Mouse (Mus musculus) retina, embryonic 14.5 days (tissue): ENCODE measurements around the gene Gngt1.
A peak's percentile ranks its signal among the peaks of the same experiment; 100 is the strongest.

Experiments
- DNase-seq: peaks from one replicate; pipeline ENCODE4 v3.0.0-alpha.2; 2015; ENCODE audit warnings: low spot score

Gngt1 gene

GRCm38 (mm10) chr6:3993492-3993891, at the start of gene Gngt1:
Gene Gngt1, plus strand, starts transcription at chr6:3993792.
- no peak for DNase-seq

- DNase-seq = no peak
Observed at GRCm38 (mm10) chr6:3954969-3955368, 38.6 kb upstream of the Gngt1 start.

GRCm38 (mm10) chr6:3967676-3968626, 25.6 kb upstream of the Gngt1 start:
- DNase-seq = no peak

- DNase-seq = no peak
Observed at GRCm38 (mm10) chr6:3973679-3974078, 19.9 kb upstream of the Gngt1 start.

- DNase-seq = no peak
Observed at GRCm38 (mm10) chr6:3982661-3983284, 10.8 kb upstream of the Gngt1 start.

GRCm38 (mm10) chr6:3988750-3989149, 4.8 kb upstream of the Gngt1 start, which contains the start of gene Tfpi2:
Gene Tfpi2, minus strand, starts transcription at chr6:3988919.
- no peak for DNase-seq

GRCm38 (mm10) chr6:3998089-3998488, 4.5 kb downstream of the Gngt1 start:
- DNase-seq = no peak

GRCm38 (mm10) chr6:3999296-3999695, 5.7 kb downstream of the Gngt1 start:
- DNase-seq = no peak

GRCm38 (mm10) chr6:4000716-4001115, 7.1 kb downstream of the Gngt1 start:
- DNase-seq = no peak

GRCm38 (mm10) chr6:4003445-4003844, 9.9 kb downstream of the Gngt1 start:
- no peak for DNase-seq

GRCm38 (mm10) chr6:4003890-4004306, 10.3 kb downstream of the Gngt1 start, which contains the start of gene Gng11:
Gene Gng11, plus strand, starts transcription at chr6:4003904.
- DNase-seq = peak; percentile 55

GRCm38 (mm10) chr6:4004808-4005207, 11.2 kb downstream of the Gngt1 start:
- no peak for DNase-seq

GRCm38 (mm10) chr6:4008501-4009040, 15.0 kb downstream of the Gngt1 start:
- DNase-seq = no peak

GRCm38 (mm10) chr6:4009548-4009947, 16.0 kb downstream of the Gngt1 start:
- DNase-seq = no peak

GRCm38 (mm10) chr6:4022645-4023044, 29.1 kb downstream of the Gngt1 start:
- DNase-seq = no peak

- no peak for DNase-seq
Observed at GRCm38 (mm10) chr6:4026367-4026766, 32.8 kb downstream of the Gngt1 start.

GRCm38 (mm10) chr6:4030956-4031355, 37.4 kb downstream of the Gngt1 start:
- DNase-seq = no peak

- no peak for DNase-seq
Observed at GRCm38 (mm10) chr6:4041821-4042220, 48.2 kb downstream of the Gngt1 start.
